ENCODE assay signal across 9 mouse cellular contexts in genomic region chr7:136152470-136152869, GRCm38 (mm10).
DNase-seq lines count a peak whose midpoint lies in the region; ATAC-seq lines count a peak whose summit lies in the region.
"Had no signal": no experiment of that assay in that cellular context is flagged by ENCODE, and none has a peak within 500 bp of the region (broad histone marks: within the 10 kb centered on the region; RNA-seq: fewer than 3 reads in every experiment).

No protein-coding gene starts in this region.

- no peaks in the 10 kb centered on the region for H3K27me3 ChIP-seq in midbrain, embryonic 14.5 days (ENCODE audit: control insufficient read depth, insufficient read depth, low read length)
- no peaks in the 10 kb centered on the region for H3K27me3 ChIP-seq in midbrain, embryonic 15.5 days (replicated peaks)
- peaks cover 9% of the 10 kb centered on the region; the same call in 1 of the 2 replicates for H3K27me3 ChIP-seq in embryonic facial prominence, embryonic 10.5 days (replicated peaks; ENCODE audit: low read depth, poor library complexity, severe bottlenecking)

- DNase-seq in midbrain, embryonic 14.5 days = peak; percentile 87
- DNase-seq in adrenal gland, postnatal 25 days = peak; percentile 24
- peak; percentile 65 for DNase-seq in embryonic facial prominence, embryonic 10.5 days (ENCODE audit: low spot score)
- DNase-seq in heart, postnatal 4 days = peak; percentile 82
- peak; percentile 64 to 76 for DNase-seq in left cerebral cortex, postnatal 14 days (ENCODE audit: low spot score in 2 of 2)
- peak; percentile 64 to 66 for DNase-seq in right cerebral cortex, adult 2 months (ENCODE audit: low spot score in 2 of 2)
- DNase-seq in urinary bladder, postnatal 10 days (ENCODE audit: low spot score) = no peak

- no peak for ATAC-seq in midbrain, embryonic 14.5 days (ENCODE audit: low FRiP score, low TSS enrichment)
- no peak for ATAC-seq in midbrain, embryonic 15.5 days (replicated peaks)

- no peak overlapping the region for H3K9ac ChIP-seq in midbrain, embryonic 14.5 days (replicated peaks; ENCODE audit: low read length)
- no peak overlapping the region for H3K9ac ChIP-seq in midbrain, embryonic 15.5 days

- no peak overlapping the region for H3K27ac ChIP-seq in midbrain, embryonic 14.5 days (replicated peaks; ENCODE audit: low read depth, low read length)
- no peak overlapping the region for H3K27ac ChIP-seq in midbrain, embryonic 15.5 days
- H3K27ac ChIP-seq in embryonic facial prominence, embryonic 10.5 days (replicated peaks) = peak overlapping the region; percentile 67; the same call in 1 of the 2 replicates

- intact Hi-C loops in left cerebral cortex, postnatal 14 days (cut with DNase I) = no loop called here

- no peak overlapping the region for H3K4me2 ChIP-seq in midbrain, embryonic 14.5 days (ENCODE audit: low read length)
- H3K4me2 ChIP-seq in midbrain, embryonic 15.5 days = no peak overlapping the region

- no peak overlapping the region for H3K4me3 ChIP-seq in midbrain, embryonic 14.5 days (replicated peaks; ENCODE audit: low read depth, low read length)
- no peak overlapping the region for H3K4me3 ChIP-seq in midbrain, embryonic 15.5 days
- no peak overlapping the region for H3K4me3 ChIP-seq in embryonic facial prominence, embryonic 10.5 days
- H3K4me3 ChIP-seq: myocyte had no signal

- no peaks in the 10 kb centered on the region for H3K9me3 ChIP-seq in midbrain, embryonic 14.5 days (ENCODE audit: control insufficient read depth, low read length)
- no peaks in the 10 kb centered on the region for H3K9me3 ChIP-seq in midbrain, embryonic 15.5 days
- no peaks in the 10 kb centered on the region for H3K9me3 ChIP-seq in embryonic facial prominence, embryonic 10.5 days

- H3K36me3 ChIP-seq in midbrain, embryonic 14.5 days (ENCODE audit: control insufficient read depth, insufficient read depth, low read length) = no peaks in the 10 kb centered on the region
- no peaks in the 10 kb centered on the region for H3K36me3 ChIP-seq in midbrain, embryonic 15.5 days (replicated peaks)
- no peaks in the 10 kb centered on the region for H3K36me3 ChIP-seq in embryonic facial prominence, embryonic 10.5 days (replicated peaks)

- WGBS in midbrain, embryonic 14.5 days = 27% methylated on average over 5 of the region's 5 CpGs
- 28% methylated on average over 5 of the region's 5 CpGs for whole genome bisulfite sequencing in midbrain, embryonic 15.5 days
- WGBS in embryonic facial prominence, embryonic 10.5 days = 28% methylated on average over 5 of the region's 5 CpGs

- peaks cover 13% of the 10 kb centered on the region; the same call in 1 of the 2 replicates for H3K4me1 ChIP-seq in midbrain, embryonic 14.5 days (ENCODE audit: control insufficient read depth, insufficient read depth, low read length)
- H3K4me1 ChIP-seq in midbrain, embryonic 15.5 days = peaks cover 3% of the 10 kb centered on the region; the same call in 1 of the 2 replicates
- H3K4me1 ChIP-seq in embryonic facial prominence, embryonic 10.5 days = peaks cover 23% of the 10 kb centered on the region
